Mouse (Mus musculus) liver, embryonic 13.5 days (tissue): Measurements from ENCODE around the gene Erbb4. TPM values are rescaled to one million over a fixed set of nuclear protein-coding genes. Genes with fewer than 3 reads are reported as not detected.

Experiments
- ATAC-seq: fragments of 200-750 bp; cut with Nextera tagmentation; 2 replicates; pipeline ENCODE4 v1.8.0; 2017; ENCODE audit warnings: low read depth, mild to moderate bottlenecking, moderate number of reproducible peaks, moderate library complexity
- DNase-seq: peaks from one replicate; pipeline ENCODE4 v3.0.0; 2022
- H3K27ac ChIP-seq: fragments of 300-500 bp; sonication (generic); 2 replicates; pipeline ENCODE4 v1.5.1; 2015; ENCODE audit warnings: moderate library complexity, mild to moderate bottlenecking, inconsistent platforms
- H3K27me3 ChIP-seq: fragments of 300-500 bp; sonication (generic); 2 replicates; pipeline ENCODE4 v1.6.1; 2015; ENCODE audit warnings: mild to moderate bottlenecking, inconsistent platforms
- H3K36me3 ChIP-seq: fragments of 300-500 bp; sonication (generic); 2 replicates; pipeline ENCODE4 v1.6.1; 2015; ENCODE audit warnings: mild to moderate bottlenecking, inconsistent platforms
- H3K4me1 ChIP-seq: fragments of 300-500 bp; sonication (generic); replicated peaks from 2 replicates; pipeline ENCODE4 v1.6.1; 2015; ENCODE audit warnings: inconsistent platforms
- H3K4me2 ChIP-seq: fragments of 300-500 bp; sonication (generic); 2 replicates; pipeline ENCODE4 v1.6.1; 2015; ENCODE audit warnings: inconsistent platforms, mild to moderate bottlenecking, moderate library complexity
- H3K4me3 ChIP-seq: fragments of 300-500 bp; sonication (generic); replicated peaks from 2 replicates; pipeline ENCODE4 v1.5.1; 2015; ENCODE audit warnings: mild to moderate bottlenecking, inconsistent platforms
- H3K9ac ChIP-seq: fragments of 300-500 bp; sonication (generic); 2 replicates; pipeline ENCODE4 v1.6.1; 2015; ENCODE audit warnings: mild to moderate bottlenecking, inconsistent platforms
- H3K9me3 ChIP-seq: fragments of 300-500 bp; sonication (generic); replicated peaks from 2 replicates; pipeline ENCODE4 v1.6.1; 2016; ENCODE audit warnings: inconsistent platforms
- WGBS: fragments of 180-500 bp; shearing (Covaris S2); methylation state at CpG from one replicate; pipeline ENCODE4 v1.1.7; 2015; ENCODE audit not compliant: insufficient replicate concordance; 5-methylcytosine and 5-hydroxymethylcytosine counted together
- polyA plus RNA-seq: library from polyadenylated mRNA; unstranded; fragments of >200 nt; fragmentation: Nextera tagmentation; extraction: Ambion mirVana; gene quantifications from 2 replicates; pipeline ENCODE4 v1.2.1, GENCODE M21; 2015

The Erbb4 gene
- polyA plus RNA-seq, 1 experiment from 2014 or later, result not detected

DNA sequence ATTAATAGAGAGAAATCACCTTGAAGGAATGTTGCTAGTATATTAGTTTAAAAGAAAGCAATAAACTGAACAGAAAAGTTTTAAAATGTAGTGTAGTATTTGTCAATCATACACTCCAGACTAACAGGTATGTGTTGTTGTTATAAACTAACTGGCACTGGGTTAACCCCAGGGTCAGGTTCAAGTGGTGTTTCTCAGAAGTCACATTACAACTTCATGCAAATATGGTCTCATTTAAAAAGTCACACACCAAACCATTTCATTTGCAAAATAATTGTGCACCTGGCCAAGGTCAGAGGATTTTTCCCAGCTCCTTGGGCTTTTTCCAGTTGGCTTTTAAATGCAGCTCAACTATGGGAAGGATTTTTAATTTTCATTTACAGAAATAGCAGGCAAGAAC lies 173.1 kb downstream of the Erbb4 start:
- Histone ChIP-seq H3K27ac (no peak overlapping the region), H3K4me2 (no peak overlapping the region), H3K9ac (no peak overlapping the region), H3K4me3 (no peak overlapping the region), H3K4me1 (no peaks in the 10 kb centered on the region), H3K36me3 (no peaks in the 10 kb centered on the region), H3K27me3 (no peaks in the 10 kb centered on the region), H3K9me3 (no peaks in the 10 kb centered on the region)
- DNase-seq, result no peak
- no peak for ATAC-seq

GRCm38 (mm10) chr1:68933330-68934065 lies 174.4 kb downstream of the Erbb4 start:
- H3K27ac ChIP-seq, result no peak overlapping the region
- WGBS, result 55% methylated on average over 3 of the region's 3 CpGs

DNA sequence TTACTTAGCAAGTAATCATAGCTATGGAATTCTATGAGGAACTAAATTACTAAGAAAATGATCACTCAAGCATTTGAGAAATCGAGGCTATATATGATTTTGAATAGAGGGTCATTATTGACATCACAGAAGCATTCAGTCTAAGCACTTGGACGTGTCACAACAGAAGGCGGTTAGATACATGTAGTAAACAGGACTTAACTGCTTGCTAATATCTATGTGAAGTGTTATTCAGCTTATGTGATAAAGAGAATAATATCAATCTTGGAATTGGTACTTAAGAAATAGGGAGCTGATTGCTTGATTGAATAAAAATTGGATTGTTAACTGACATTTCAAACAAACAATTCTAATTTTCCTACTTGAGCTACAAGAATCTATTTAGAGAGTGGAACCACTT lies 190.0 kb downstream of the Erbb4 start:
- Histone ChIP-seq H3K27me3 (no peaks in the 10 kb centered on the region), H3K36me3 (no peaks in the 10 kb centered on the region), H3K9ac (no peak overlapping the region), H3K9me3 (no peaks in the 10 kb centered on the region), H3K4me1 (no peaks in the 10 kb centered on the region), H3K4me3 (no peak overlapping the region), H3K27ac (no peak overlapping the region), H3K4me2 (no peak overlapping the region)
- DNase-seq (no peak), ATAC-seq (no peak)
- 65% methylated on average over 3 of the region's 3 CpGs for WGBS

More at GRCm38 (mm10) chr1:68933330-68934065, 174.4 kb downstream of the Erbb4 start:
- no peaks in the 10 kb centered on the region for H3K36me3 ChIP-seq
- H3K4me1 ChIP-seq, result no peaks in the 10 kb centered on the region
- ATAC-seq (no peak), DNase-seq (no peak)
- no peaks in the 10 kb centered on the region for H3K27me3 ChIP-seq
- no peaks in the 10 kb centered on the region for H3K9me3 ChIP-seq
- no peak overlapping the region for H3K4me3 ChIP-seq
- no peak overlapping the region for H3K9ac ChIP-seq
- no peak overlapping the region for H3K4me2 ChIP-seq

GRCm38 (mm10) chr1:68892041-68892440 lies 215.8 kb downstream of the Erbb4 start:
- Histone ChIP-seq H3K27ac (no peak overlapping the region), H3K4me2 (no peak overlapping the region), H3K4me1 (no peaks in the 10 kb centered on the region), H3K36me3 (no peaks in the 10 kb centered on the region), H3K9ac (no peak overlapping the region), H3K9me3 (no peaks in the 10 kb centered on the region), H3K4me3 (no peak overlapping the region), H3K27me3 (no peaks in the 10 kb centered on the region)
- 55% methylated on average over 2 of the region's 2 CpGs for WGBS
- DNase-seq, result no peak
- no peak for ATAC-seq

- no peaks in the 10 kb centered on the region for H3K4me1 ChIP-seq
- DNase-seq, result no peak
Observed at GRCm38 (mm10) chr1:68886823-68887222, 221.0 kb downstream of the Erbb4 start.

GRCm38 (mm10) chr1:68874954-68875353 lies 232.9 kb downstream of the Erbb4 start:
- no peak overlapping the region for H3K4me2 ChIP-seq
- no peaks in the 10 kb centered on the region for H3K36me3 ChIP-seq
- no peaks in the 10 kb centered on the region for H3K27me3 ChIP-seq
- no peaks in the 10 kb centered on the region for H3K4me1 ChIP-seq
- no peak overlapping the region for H3K4me3 ChIP-seq
- WGBS, result 67% methylated on average over 8 of the region's 8 CpGs
- DNase-seq, result no peak
- H3K9ac ChIP-seq, result no peak overlapping the region
- no peaks in the 10 kb centered on the region for H3K9me3 ChIP-seq
- no peak overlapping the region for H3K27ac ChIP-seq
- ATAC-seq, result no peak

More at GRCm38 (mm10) chr1:68886823-68887222, 221.0 kb downstream of the Erbb4 start:
- H3K4me2 ChIP-seq, result no peak overlapping the region
- H3K27ac ChIP-seq, result no peak overlapping the region
- H3K4me3 ChIP-seq, result no peak overlapping the region
- H3K27me3 ChIP-seq, result no peaks in the 10 kb centered on the region
- 47% methylated on average over 3 of the region's 3 CpGs for WGBS
- H3K9ac ChIP-seq, result no peak overlapping the region
- H3K36me3 ChIP-seq, result no peaks in the 10 kb centered on the region
- H3K9me3 ChIP-seq, result no peaks in the 10 kb centered on the region
- no peak for ATAC-seq

DNA sequence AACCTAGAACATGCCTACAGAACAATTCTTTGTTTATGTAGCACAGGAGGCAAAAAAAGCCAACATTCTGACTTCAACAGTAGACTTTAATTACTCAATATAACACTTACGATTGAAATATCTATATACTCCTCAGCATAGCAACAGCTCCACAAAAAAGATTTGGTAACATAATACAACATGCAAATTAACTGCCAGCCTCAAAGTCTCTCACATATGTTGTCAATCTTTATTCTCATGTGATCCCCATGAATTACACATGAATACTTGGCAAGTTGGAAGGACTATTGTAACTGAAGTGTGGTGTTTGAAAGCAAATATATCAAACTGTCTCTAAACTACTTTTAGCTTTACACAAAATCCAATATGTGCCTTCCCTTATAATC lies 234.2 kb downstream of the Erbb4 start:
- Histone ChIP-seq H3K27ac (no peak overlapping the region), H3K27me3 (no peaks in the 10 kb centered on the region), H3K9me3 (no peaks in the 10 kb centered on the region), H3K4me1 (no peaks in the 10 kb centered on the region), H3K4me3 (no peak overlapping the region), H3K9ac (no peak overlapping the region), H3K4me2 (no peak overlapping the region), H3K36me3 (no peaks in the 10 kb centered on the region)
- no peak for DNase-seq
- 58% methylated on average over 1 of the region's 1 CpGs for WGBS
- ATAC-seq, result no peak

GRCm38 (mm10) chr1:68872976-68873634 lies 234.8 kb downstream of the Erbb4 start:
- Histone ChIP-seq H3K27me3 (no peaks in the 10 kb centered on the region), H3K4me3 (no peak overlapping the region), H3K27ac (no peak overlapping the region), H3K4me2 (no peak overlapping the region), H3K9ac (no peak overlapping the region), H3K9me3 (no peaks in the 10 kb centered on the region), H3K36me3 (no peaks in the 10 kb centered on the region), H3K4me1 (no peaks in the 10 kb centered on the region)
- DNase-seq (no peak), ATAC-seq (no peak)
- WGBS, result 53% methylated on average over 2 of the region's 2 CpGs

DNA sequence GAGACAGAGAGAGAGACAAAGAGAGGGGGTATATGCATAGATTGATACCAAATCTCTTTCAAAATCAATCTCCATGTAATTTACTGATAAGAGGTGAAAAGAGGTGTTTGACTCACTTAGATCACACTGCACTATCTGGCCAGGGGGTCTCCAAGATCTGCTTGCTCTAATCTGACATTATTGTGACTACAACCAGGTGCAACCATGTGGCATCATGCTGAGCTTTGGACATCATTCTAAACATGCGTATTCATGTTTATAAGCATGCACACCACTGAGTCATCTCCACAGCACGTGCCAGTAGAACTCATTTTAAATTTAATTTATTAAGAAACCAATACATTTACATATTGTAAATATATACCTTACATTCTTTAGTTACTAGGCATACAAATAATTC lies 247.5 kb downstream of the Erbb4 start:
- Histone ChIP-seq H3K27me3 (no peaks in the 10 kb centered on the region), H3K27ac (no peak overlapping the region), H3K36me3 (no peaks in the 10 kb centered on the region), H3K4me3 (no peak overlapping the region), H3K4me1 (no peaks in the 10 kb centered on the region), H3K9me3 (no peaks in the 10 kb centered on the region), H3K9ac (no peak overlapping the region), H3K4me2 (no peak overlapping the region)
- ATAC-seq, result no peak
- DNase-seq, result no peak
- WGBS, result 60% methylated on average over 2 of the region's 2 CpGs

- DNase-seq, result no peak
- no peak for ATAC-seq
- WGBS, result 73% methylated on average over 4 of the region's 4 CpGs
- H3K9me3 ChIP-seq, result no peaks in the 10 kb centered on the region
- no peak overlapping the region for H3K9ac ChIP-seq
- H3K4me3 ChIP-seq, result no peak overlapping the region
- H3K4me2 ChIP-seq, result no peak overlapping the region
- no peaks in the 10 kb centered on the region for H3K36me3 ChIP-seq
- no peaks in the 10 kb centered on the region for H3K4me1 ChIP-seq
- no peak overlapping the region for H3K27ac ChIP-seq
- no peaks in the 10 kb centered on the region for H3K27me3 ChIP-seq
Observed at GRCm38 (mm10) chr1:68859480-68859879, 248.4 kb downstream of the Erbb4 start.

GRCm38 (mm10) chr1:68839352-68839751 lies 268.5 kb downstream of the Erbb4 start:
- Histone ChIP-seq H3K9ac (no peak overlapping the region), H3K36me3 (no peaks in the 10 kb centered on the region), H3K4me2 (no peak overlapping the region), H3K4me1 (no peaks in the 10 kb centered on the region), H3K4me3 (no peak overlapping the region), H3K27ac (no peak overlapping the region), H3K9me3 (no peaks in the 10 kb centered on the region), H3K27me3 (no peaks in the 10 kb centered on the region)
- ATAC-seq (no peak), DNase-seq (no peak)
- WGBS, result 47% methylated on average over 4 of the region's 4 CpGs

DNA sequence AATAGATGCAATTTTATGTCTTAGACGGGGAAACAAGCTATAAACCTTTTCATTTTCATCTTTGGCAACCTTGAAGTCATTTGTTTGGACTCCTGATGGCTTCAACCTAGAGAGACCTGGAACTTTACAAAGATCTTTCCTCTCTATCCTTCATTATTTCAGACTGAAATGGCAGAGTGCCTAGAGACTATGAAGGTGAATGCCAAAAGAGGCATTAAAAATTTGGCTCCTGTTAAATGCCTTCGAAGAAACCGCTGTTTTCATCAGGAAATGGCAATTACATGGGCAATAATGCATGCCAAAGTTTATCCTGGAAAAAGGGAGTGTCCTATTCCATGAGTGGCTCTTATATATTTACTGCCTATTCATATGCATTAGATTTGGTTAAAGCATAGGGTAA lies 273.2 kb downstream of the Erbb4 start:
- H3K4me2 ChIP-seq, result no peak overlapping the region
- no peak overlapping the region for H3K27ac ChIP-seq
- no peaks in the 10 kb centered on the region for H3K9me3 ChIP-seq
- H3K4me1 ChIP-seq, result no peaks in the 10 kb centered on the region
- H3K36me3 ChIP-seq, result no peaks in the 10 kb centered on the region
- no peak for ATAC-seq
- no peak overlapping the region for H3K4me3 ChIP-seq
- DNase-seq, result no peak
- 49% methylated on average over 3 of the region's 3 CpGs for WGBS
- no peak overlapping the region for H3K9ac ChIP-seq
- H3K27me3 ChIP-seq, result no peaks in the 10 kb centered on the region
